Mouse (Mus musculus) MEL (cell line): ENCODE measurements at regions not wholly inside any gene's neighbourhood (a gene's known extent, or its start where the extent isn't known, plus 50 kb on each side); places are given as distances from the start of the nearest gene placed in this dataset.

Source experiments
- DNase-seq: peaks from one replicate; pipeline ENCODE4 v3.0.0; 2011; ENCODE audit warnings: low read depth, low spot score
- H3K27ac ChIP-seq: 2 replicates; pipeline ENCODE4 v1.5.1; 2012; ENCODE audit warnings: low read depth, mild to moderate bottlenecking, control low read depth, low read length, moderate library complexity; ENCODE audit not compliant: control insufficient read depth
- H3K27me3 ChIP-seq, 2 experiments: fragments of 150-350 bp in 1 of 2; sonication (generic) in 1 of 2; 2 replicates each; pipeline ENCODE4 v1.6.1; 2012; ENCODE audit warnings: low read length in 2 of 2, mild to moderate bottlenecking in 2 of 2, improper control_type of control experiment in 1 of 2, moderate library complexity in 1 of 2; ENCODE audit not compliant: insufficient read depth in 2 of 2, control insufficient read depth in 1 of 2
- H3K36me3 ChIP-seq, 2 experiments: 2 replicates each; pipeline ENCODE4 v1.6.1; 2012 to 2014; ENCODE audit warnings: low read length in 2 of 2, improper control_type of control experiment in 1 of 2, inconsistent platforms in 1 of 2, mild to moderate bottlenecking in 1 of 2; ENCODE audit not compliant: insufficient read depth in 2 of 2, control insufficient read depth in 1 of 2
- H3K4me1 ChIP-seq, 2 experiments: fragments of 150-350 bp in 1 of 2; sonication (generic) in 1 of 2; 2 replicates each; pipeline ENCODE4 v1.6.1; 2012; ENCODE audit warnings: low read length in 2 of 2, improper control_type of control experiment in 1 of 2, mild to moderate bottlenecking in 1 of 2; ENCODE audit not compliant: insufficient read depth in 2 of 2, control insufficient read depth in 1 of 2
- H3K4me3 ChIP-seq, 2 experiments: fragments of 150-350 bp in 1 of 2; sonication (generic) in 1 of 2; 2 replicates each; pipeline ENCODE4 v1.5.1; 2012; ENCODE audit warnings: low read depth in 2 of 2, low read length in 2 of 2, mild to moderate bottlenecking in 2 of 2, moderate library complexity in 2 of 2, control low read depth in 1 of 2, improper control_type of control experiment in 1 of 2; ENCODE audit not compliant: control insufficient read depth in 1 of 2, insufficient read depth in 1 of 2
- H3K79me2 ChIP-seq: 2 replicates; pipeline ENCODE4 v1.6.1; 2012; ENCODE audit warnings: mild to moderate bottlenecking, low read length, moderate library complexity; ENCODE audit not compliant: control insufficient read depth, poor library complexity, insufficient read depth
- H3K9ac ChIP-seq: 2 replicates; pipeline ENCODE4 v1.6.1; 2012; ENCODE audit warnings: low read depth, mild to moderate bottlenecking, control low read depth, low read length, moderate library complexity; ENCODE audit not compliant: control insufficient read depth, poor library complexity, severe bottlenecking
- H3K9me3 ChIP-seq: fragments of 150-350 bp; sonication (generic); replicated peaks from 2 replicates; pipeline ENCODE4 v1.6.1; 2012; ENCODE audit warnings: mild to moderate bottlenecking, low read length, improper control_type of control experiment, moderate library complexity; ENCODE audit not compliant: insufficient read depth
- BHLHE40 ChIP-seq: IDR thresholded peaks from 2 replicates; pipeline ENCODE4 v1.6.1; 2012; ENCODE audit warnings: low read depth, mild to moderate bottlenecking, inconsistent platforms, low read length, improper control_type of control experiment, borderline replicate concordance
- CHD1 ChIP-seq: IDR thresholded peaks from 2 replicates; pipeline ENCODE4 v1.6.1; 2012; ENCODE audit warnings: low read depth, mild to moderate bottlenecking, inconsistent platforms, low read length, improper control_type of control experiment
- CTCF ChIP-seq, 3 experiments: IDR thresholded peaks in 2 of 3; conservative IDR thresholded peaks in 1 of 3; 2 replicates each; pipeline ENCODE4 v1.5.1; 2011 to 2012; ENCODE audit warnings: low read length in 3 of 3, low read depth in 2 of 3, mild to moderate bottlenecking in 2 of 3, improper control_type of control experiment in 1 of 3, inconsistent platforms in 1 of 3, mixed read lengths in 1 of 3, moderate library complexity in 1 of 3; ENCODE audit not compliant: control insufficient read depth in 1 of 3, insufficient read depth in 1 of 3, poor library complexity in 1 of 3, severe bottlenecking in 1 of 3
- ELF1 ChIP-seq: IDR thresholded peaks from 2 replicates; pipeline ENCODE4 v1.6.1; 2014; ENCODE audit warnings: low read depth, mild to moderate bottlenecking, inconsistent platforms, low read length, improper control_type of control experiment, moderate library complexity
- GABPA ChIP-seq: IDR thresholded peaks from 2 replicates; pipeline ENCODE4 v1.6.1; 2012; ENCODE audit warnings: low read depth, mild to moderate bottlenecking, inconsistent platforms, low read length, improper control_type of control experiment, moderate library complexity
- HCFC1 ChIP-seq: IDR thresholded peaks from 2 replicates; pipeline ENCODE4 v1.6.1; 2012; ENCODE audit warnings: low read depth, mild to moderate bottlenecking, inconsistent platforms, low read length, improper control_type of control experiment, moderate library complexity
- MAX ChIP-seq: IDR thresholded peaks from 2 replicates; pipeline ENCODE4 v1.6.1; 2011; ENCODE audit warnings: low read length, improper control_type of control experiment
- MAZ ChIP-seq: IDR thresholded peaks from 2 replicates; pipeline ENCODE4 v1.6.1; 2012; ENCODE audit warnings: low read depth, mild to moderate bottlenecking, inconsistent platforms, low read length, improper control_type of control experiment
- MYC ChIP-seq: IDR thresholded peaks from 2 replicates; pipeline ENCODE4 v1.6.1; 2011; ENCODE audit warnings: low read depth, mild to moderate bottlenecking, low read length, improper control_type of control experiment, moderate library complexity
- NELFE ChIP-seq: IDR thresholded peaks from 2 replicates; pipeline ENCODE4 v1.6.1; 2011; ENCODE audit warnings: low read depth, low read length, improper control_type of control experiment
- POLR2A ChIP-seq, 2 experiments: IDR thresholded peaks; 2 replicates each; pipeline ENCODE4 v1.6.1; 2011 to 2012; ENCODE audit warnings: low read length in 2 of 2, mild to moderate bottlenecking in 2 of 2, control low read depth in 1 of 2, improper control_type of control experiment in 1 of 2, low read depth in 1 of 2, moderate library complexity in 1 of 2; ENCODE audit not compliant: control insufficient read depth in 1 of 2, insufficient read depth in 1 of 2, poor library complexity in 1 of 2
- RAD21 ChIP-seq: IDR thresholded peaks from 2 replicates; pipeline ENCODE4 v1.6.1; 2011; ENCODE audit warnings: mild to moderate bottlenecking, low read depth, low read length, improper control_type of control experiment
- TCF12 ChIP-seq: IDR thresholded peaks from 2 replicates; pipeline ENCODE4 v1.6.1; 2014; ENCODE audit warnings: low read depth, mild to moderate bottlenecking, inconsistent platforms, low read length, improper control_type of control experiment, moderate library complexity
- UBTF ChIP-seq: IDR thresholded peaks from 2 replicates; pipeline ENCODE4 v1.6.1; 2012; ENCODE audit warnings: low read depth, mild to moderate bottlenecking, inconsistent platforms, low read length, improper control_type of control experiment, moderate library complexity, borderline replicate concordance; ENCODE audit not compliant: insufficient read depth
- USF2 ChIP-seq, 2 experiments: IDR thresholded peaks; 2 replicates each; pipeline ENCODE4 v1.6.1; 2011 to 2012; ENCODE audit warnings: improper control_type of control experiment in 2 of 2, low read length in 2 of 2, borderline replicate concordance in 1 of 2, inconsistent platforms in 1 of 2, low read depth in 1 of 2, mild to moderate bottlenecking in 1 of 2; ENCODE audit not compliant: insufficient read depth in 1 of 2

DNA sequence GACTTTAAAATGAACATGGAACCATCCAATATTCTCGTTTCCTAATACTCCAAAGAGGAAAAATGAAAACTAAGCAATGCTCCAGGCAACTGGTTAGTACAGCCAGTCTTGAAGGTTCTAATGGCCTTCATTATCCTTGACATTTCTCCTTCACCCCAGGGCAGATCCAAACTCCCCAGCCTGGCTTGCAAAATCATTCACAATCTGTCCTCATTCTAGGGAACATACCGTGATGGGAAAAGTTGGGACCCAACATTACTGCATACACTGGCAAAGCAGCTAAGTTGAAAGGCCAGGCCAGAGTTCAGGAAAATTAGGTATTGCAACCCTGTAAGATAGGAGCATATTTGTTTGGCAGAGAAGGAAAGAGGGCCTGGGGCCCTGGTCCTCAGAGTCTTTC lies 889.9 kb upstream of the A1bg start:
- H3K27ac ChIP-seq, result no peak overlapping the region
- TF ChIP-seq MYC (no peak), RAD21 (no peak), ELF1 (no peak), HCFC1 (no peak), TCF12 (no peak), BHLHE40 (no peak), USF2 (IDR thresholded peaks at IDR 0.05; ENCODE audit: borderline replicate concordance in 1 of 2, insufficient read depth in 1 of 2, low read depth in 1 of 2, low read length in 2 of 2) (no peak), NELFE (no peak), CTCF (IDR thresholded peaks at IDR 0.05 in 2 of 3, conservative IDR thresholded peaks at IDR 0.05 in 1 of 3; ENCODE audit: control insufficient read depth in 1 of 3, insufficient read depth in 1 of 3, low read depth in 2 of 3, low read length in 3 of 3, poor library complexity in 1 of 3, severe bottlenecking in 1 of 3) (no peak), CHD1 (no peak), UBTF (no peak)
- H3K4me1 ChIP-seq, result no peaks in the 10 kb centered on the region
- H3K27me3 ChIP-seq, result no peaks in the 10 kb centered on the region
- no peaks in the 10 kb centered on the region for H3K79me2 ChIP-seq
- no peaks in the 10 kb centered on the region for H3K36me3 ChIP-seq
- H3K4me3 ChIP-seq, result no peak overlapping the region
- no peaks in the 10 kb centered on the region for H3K9me3 ChIP-seq
- H3K9ac ChIP-seq, result no peak overlapping the region
- DNase-seq, result no peak

DNA sequence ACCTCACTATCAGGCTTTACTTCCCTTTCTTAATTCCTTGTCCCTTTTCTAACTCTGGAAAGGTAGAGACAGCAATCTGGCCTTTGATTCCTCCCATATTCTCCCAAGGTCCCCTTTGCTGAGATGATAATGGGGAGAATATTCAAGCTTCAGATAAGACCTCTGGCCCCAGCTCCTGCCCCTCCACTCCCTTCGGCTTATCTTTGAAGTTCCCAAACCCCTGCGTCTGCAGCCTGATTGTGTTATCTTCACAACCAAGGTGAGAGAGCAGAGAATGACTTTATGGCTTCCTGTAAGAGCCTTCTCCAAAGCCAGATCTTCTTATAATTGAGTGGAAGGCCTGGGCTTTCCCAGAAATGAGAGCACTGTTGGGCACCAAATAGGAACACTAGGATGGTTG lies 882.6 kb upstream of the A1bg start:
- no peak for DNase-seq
- H3K79me2 ChIP-seq, result no peaks in the 10 kb centered on the region
- no peak overlapping the region for H3K27ac ChIP-seq
- H3K4me1 ChIP-seq, result no peaks in the 10 kb centered on the region
- no peaks in the 10 kb centered on the region for H3K9me3 ChIP-seq
- H3K9ac ChIP-seq, result no peak overlapping the region
- H3K4me3 ChIP-seq, result no peak overlapping the region
- no peak for TF ChIP-seq CTCF (IDR thresholded peaks at IDR 0.05 in 2 of 3, conservative IDR thresholded peaks at IDR 0.05 in 1 of 3; ENCODE audit: control insufficient read depth in 1 of 3, insufficient read depth in 1 of 3, low read depth in 2 of 3, low read length in 3 of 3, poor library complexity in 1 of 3, severe bottlenecking in 1 of 3)
- no peak for TF ChIP-seq MAZ
- H3K27me3 ChIP-seq, result no peaks in the 10 kb centered on the region
- H3K36me3 ChIP-seq, result no peaks in the 10 kb centered on the region

DNA sequence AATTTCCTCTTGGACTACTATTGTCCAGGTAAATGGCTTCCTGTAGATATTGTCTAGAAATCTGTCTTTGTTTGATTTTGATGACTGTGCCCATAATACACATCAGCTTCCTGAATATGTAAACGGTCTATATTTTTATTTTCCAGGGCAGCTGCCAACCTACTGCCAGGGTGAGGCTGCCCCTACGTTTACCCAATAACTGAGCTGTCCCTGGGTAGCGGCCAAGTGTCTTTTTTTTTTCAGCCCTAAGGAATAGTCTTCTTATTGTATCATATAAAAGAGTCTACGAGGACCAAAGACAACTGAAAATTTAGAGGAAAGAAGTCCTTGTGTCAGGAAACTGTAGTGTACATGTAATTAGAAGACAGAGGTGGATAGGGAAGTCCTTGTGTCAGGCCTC lies 877.3 kb upstream of the A1bg start:
- H3K79me2 ChIP-seq, result no peaks in the 10 kb centered on the region
- no peaks in the 10 kb centered on the region for H3K9me3 ChIP-seq
- no peaks in the 10 kb centered on the region for H3K36me3 ChIP-seq
- no peaks in the 10 kb centered on the region for H3K4me1 ChIP-seq
- no peaks in the 10 kb centered on the region for H3K27me3 ChIP-seq
- TF ChIP-seq POLR2A (IDR thresholded peaks at IDR 0.05; ENCODE audit: control insufficient read depth in 1 of 2, insufficient read depth in 1 of 2, low read depth in 1 of 2, low read length in 2 of 2, poor library complexity in 1 of 2), result no peak
- no peak for TF ChIP-seq MAX
- no peak for TF ChIP-seq GABPA
- H3K4me3 ChIP-seq, result no peak overlapping the region
- H3K27ac ChIP-seq, result no peak overlapping the region
- no peak for DNase-seq
- no peak overlapping the region for H3K9ac ChIP-seq
